Mouse (Mus musculus) embryonic fibroblast, embryonic 13.5 days (primary cell): ENCODE measurements around the gene Gcn1l1.
A peak's percentile ranks its signal among the peaks of the same experiment; 100 is the strongest.

Experiments
- CTCF ChIP-seq: IDR thresholded peaks from 2 replicates; pipeline ENCODE4 v1.5.1; 2011; ENCODE audit warnings: mild to moderate bottlenecking, control low read depth, low read length, moderate library complexity, borderline replicate concordance; ENCODE audit not compliant: insufficient read depth
- POLR2A ChIP-seq: IDR thresholded peaks from 2 replicates; pipeline ENCODE4 v1.6.1; 2011; ENCODE audit warnings: low read depth, mild to moderate bottlenecking, control low read depth, low read length, moderate library complexity

DNA sequence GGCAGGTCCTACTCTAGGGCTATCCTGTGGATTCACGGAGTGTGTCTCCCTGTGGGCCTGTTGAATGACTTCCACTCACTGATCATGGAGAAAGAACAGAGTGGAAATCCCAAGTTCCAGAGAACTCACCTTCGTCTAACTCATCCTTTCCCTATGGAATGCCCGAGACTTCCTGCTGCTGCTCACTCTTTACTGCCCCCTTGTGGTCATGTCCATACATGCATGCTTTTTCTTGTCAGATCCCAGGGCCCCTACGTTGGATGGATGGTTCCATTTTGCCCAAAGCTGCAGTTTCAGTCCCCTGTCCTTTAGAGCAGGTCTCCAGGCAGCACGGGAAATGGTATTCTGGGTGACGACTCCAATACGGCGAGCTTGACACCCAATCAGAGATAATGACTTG, 8.8 kb upstream of the Gcn1l1 start:
- TF ChIP-seq CTCF (peak; percentile 74; the same call in 1 of the 2 replicates), POLR2A (no peak)
